Mouse (Mus musculus) left cerebral cortex, adult 9 months (tissue): ENCODE measurements around the gene Ergic2.
A peak's percentile ranks its signal among the peaks of the same experiment; 100 is the strongest.

ENCODE experiments used
- DNase-seq, 2 experiments: peaks; one replicate each; pipeline ENCODE4 v3.0.0; 2022; ENCODE audit warnings: low spot score in 2 of 2

Ergic2 gene

GRCm38 (mm10) chr6:148211897-148212680 lies at the start of gene Ergic2:
Gene Ergic2 (minus strand): TSS chr6:148212374.
- DNase-seq, result peak; percentile 97 to 99

GRCm38 (mm10) chr6:148260729-148261101 lies 48.5 kb upstream of the Ergic2 start:
- no peak for DNase-seq

- no peak for DNase-seq
Measured at GRCm38 (mm10) chr6:148259979-148260728, 48.0 kb upstream of the Ergic2 start.

GRCm38 (mm10) chr6:148259074-148259473 lies 46.9 kb upstream of the Ergic2 start:
- DNase-seq, result no peak

GRCm38 (mm10) chr6:148257805-148258204 lies 45.6 kb upstream of the Ergic2 start:
- no peak for DNase-seq

- DNase-seq, result no peak
Measured at GRCm38 (mm10) chr6:148256109-148256508, 43.9 kb upstream of the Ergic2 start.

GRCm38 (mm10) chr6:148255395-148256053 lies 43.4 kb upstream of the Ergic2 start:
- no peak for DNase-seq

GRCm38 (mm10) chr6:148249221-148249620 lies 37.0 kb upstream of the Ergic2 start:
- no peak for DNase-seq

- peak in 1 of 2 experiments; percentile 59 for DNase-seq
Measured at GRCm38 (mm10) chr6:148248625-148249024, 36.5 kb upstream of the Ergic2 start.

GRCm38 (mm10) chr6:148246544-148246943 lies 34.4 kb upstream of the Ergic2 start:
- DNase-seq, result no peak

GRCm38 (mm10) chr6:148244836-148245235 lies 32.7 kb upstream of the Ergic2 start:
- DNase-seq, result no peak

GRCm38 (mm10) chr6:148242304-148242703 lies 30.1 kb upstream of the Ergic2 start:
- DNase-seq, result no peak

- no peak for DNase-seq
Measured at GRCm38 (mm10) chr6:148241685-148242084, 29.5 kb upstream of the Ergic2 start.

GRCm38 (mm10) chr6:148239311-148239710 lies 27.1 kb upstream of the Ergic2 start:
- DNase-seq, result no peak

GRCm38 (mm10) chr6:148237453-148237852 lies 25.3 kb upstream of the Ergic2 start:
- DNase-seq, result no peak

- DNase-seq, result no peak
Measured at GRCm38 (mm10) chr6:148234105-148234828, 22.1 kb upstream of the Ergic2 start.

GRCm38 (mm10) chr6:148227542-148227941 lies 15.4 kb upstream of the Ergic2 start:
- DNase-seq, result no peak

GRCm38 (mm10) chr6:148222686-148223085 lies 10.5 kb upstream of the Ergic2 start:
- DNase-seq, result no peak

- no peak for DNase-seq
Measured at GRCm38 (mm10) chr6:148218235-148219076, 6.3 kb upstream of the Ergic2 start.

GRCm38 (mm10) chr6:148216752-148217151 lies 4.6 kb upstream of the Ergic2 start:
- no peak for DNase-seq

GRCm38 (mm10) chr6:148214765-148215164 lies 2.6 kb upstream of the Ergic2 start:
- peak in 1 of 2 experiments; percentile 61 for DNase-seq
